Mouse (Mus musculus): Measurements from ENCODE around the gene Il13ra1. TPM values are rescaled to one million over a fixed set of nuclear protein-coding genes. Genes with fewer than 3 reads are reported as not detected.

The Il13ra1 gene
- polyA plus RNA-seq, 1 experiment from 2014 or later = 4.2 TPM

GRCm38 (mm10) chrX:36211216-36211615 lies 99.3 kb downstream of the Il13ra1 start:
- Histone ChIP-seq H3K27ac (replicated peaks) (no peak overlapping the region), H3K4me3 (no peak overlapping the region), H3K4me2 (replicated peaks) (no peak overlapping the region), H3K36me3 (no peaks in the 10 kb centered on the region), H3K27me3 (no peaks in the 10 kb centered on the region), H3K9ac (replicated peaks) (no peak overlapping the region), H3K9me3 (no peaks in the 10 kb centered on the region), H3K4me1 (no peaks in the 10 kb centered on the region)
- WGBS = 77% methylated on average over 3 of the region's 3 CpGs
- ATAC-seq (replicated peaks) = no peak

Other genes with a start within 250 kb of the Il13ra1 start
- gene Dock11, start 223.3 kb upstream of the Il13ra1 start, polyA plus RNA-seq (2015; fragmentation: Nextera tagmentation; extraction: Ambion mirVana) = 16.2 and 17.6 TPM in 2 replicates
- 168 and 205 TPM in 2 replicates for gene Zcchc12, start 83.8 kb downstream of the Il13ra1 start, polyA plus RNA-seq (2015; fragmentation: Nextera tagmentation; extraction: Ambion mirVana)
- 0.92 and 1.4 TPM in 2 replicates for gene Lonrf3, start 216.2 kb downstream of the Il13ra1 start, polyA plus RNA-seq (2015; fragmentation: Nextera tagmentation; extraction: Ambion mirVana)

Measured in forebrain, embryonic 15.5 days (tissue).